Mouse (Mus musculus): ENCODE measurements around the gene Saysd1.
"Not testable (repeated sequence)": the region's sequence is repeated elsewhere in the genome, so short reads cannot be mapped to it uniquely, and the experiment has no call there.

Saysd1 gene

DNA sequence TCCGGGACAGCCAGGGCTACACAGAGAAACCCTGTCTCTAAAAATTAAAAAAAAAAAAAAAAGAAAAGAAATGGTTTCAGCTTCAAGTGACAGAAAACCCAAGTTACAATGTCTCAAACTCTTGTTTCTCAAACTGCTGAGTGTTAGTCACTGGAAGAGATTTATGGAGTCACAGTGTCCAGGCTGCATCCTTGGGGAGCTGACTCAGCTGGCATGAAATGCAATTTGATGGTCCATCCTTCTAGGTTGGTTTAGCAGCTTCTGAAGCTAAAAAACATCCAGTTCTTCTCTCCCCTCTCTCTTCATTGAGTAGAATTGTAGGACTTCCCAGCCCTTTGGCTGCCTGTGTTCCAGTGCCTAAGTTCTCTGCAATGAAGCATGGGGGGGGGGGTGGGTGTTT lies 94.3 kb downstream of the Saysd1 start:
- DNase-seq (ENCODE audit: low read depth in 2 of 2, low spot score in 2 of 2): no peak

DNA sequence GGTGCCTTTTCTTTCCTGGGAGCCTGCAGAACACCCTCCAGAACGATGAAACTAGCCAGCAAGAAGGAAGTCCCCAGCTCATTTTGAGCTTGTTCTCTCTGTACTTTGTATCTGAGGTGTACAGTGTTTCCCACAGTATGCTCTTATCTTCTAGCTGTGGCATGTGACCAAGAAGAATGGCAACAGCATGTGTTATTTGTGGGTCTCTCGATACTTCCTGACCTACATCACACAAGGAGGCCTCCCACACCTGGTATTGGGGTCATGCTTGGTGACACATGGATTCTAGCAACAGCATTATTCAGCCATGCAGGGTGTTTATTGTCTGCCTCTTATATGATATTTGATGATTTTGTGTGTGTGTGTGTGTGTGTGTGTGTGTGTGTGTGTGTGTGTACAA lies 96.5 kb downstream of the Saysd1 start:
- no peak for DNase-seq (ENCODE audit: low read depth in 2 of 2, low spot score in 2 of 2)

DNA sequence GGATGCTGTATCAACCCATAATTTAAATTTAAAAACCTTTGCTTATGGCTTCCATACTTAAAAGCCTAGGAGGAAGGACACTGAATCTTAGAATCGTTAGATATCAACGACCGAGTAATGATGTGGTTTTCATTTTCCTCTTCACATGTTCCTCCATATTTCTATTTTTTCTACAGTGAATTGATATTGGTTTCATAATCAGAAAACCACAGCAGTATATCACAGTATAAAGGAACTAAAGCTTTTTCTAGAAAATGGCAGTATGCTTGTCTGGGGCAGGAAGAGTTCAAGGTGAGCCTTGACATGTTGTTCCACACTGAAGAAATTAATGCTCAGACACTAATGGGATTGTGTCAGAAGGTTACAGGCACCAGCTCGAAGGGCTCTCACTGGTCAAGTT lies 97.4 kb downstream of the Saysd1 start:
- no peak for DNase-seq (ENCODE audit: low read depth in 2 of 2, low spot score in 2 of 2)

DNA sequence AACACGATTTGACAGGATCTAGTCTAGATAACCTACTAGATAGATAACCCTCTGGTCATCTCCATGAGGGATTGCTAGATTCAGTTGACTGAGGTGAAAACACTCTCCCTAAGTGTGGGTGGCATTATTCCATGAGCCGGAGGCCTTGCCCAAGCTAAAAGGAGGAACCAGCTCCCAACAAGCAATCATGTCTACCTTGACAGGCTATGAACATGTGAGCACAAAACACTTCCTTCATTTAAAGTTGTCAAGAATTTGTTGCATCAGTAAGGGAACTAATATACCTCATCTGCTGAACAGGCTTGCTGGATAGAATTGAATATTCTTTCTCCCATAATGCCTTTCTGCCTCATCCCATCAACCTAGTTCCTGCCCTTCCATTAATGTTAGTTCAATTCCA lies 98.5 kb downstream of the Saysd1 start:
- DNase-seq (ENCODE audit: low read depth in 2 of 2, low spot score in 2 of 2): no peak

DNA sequence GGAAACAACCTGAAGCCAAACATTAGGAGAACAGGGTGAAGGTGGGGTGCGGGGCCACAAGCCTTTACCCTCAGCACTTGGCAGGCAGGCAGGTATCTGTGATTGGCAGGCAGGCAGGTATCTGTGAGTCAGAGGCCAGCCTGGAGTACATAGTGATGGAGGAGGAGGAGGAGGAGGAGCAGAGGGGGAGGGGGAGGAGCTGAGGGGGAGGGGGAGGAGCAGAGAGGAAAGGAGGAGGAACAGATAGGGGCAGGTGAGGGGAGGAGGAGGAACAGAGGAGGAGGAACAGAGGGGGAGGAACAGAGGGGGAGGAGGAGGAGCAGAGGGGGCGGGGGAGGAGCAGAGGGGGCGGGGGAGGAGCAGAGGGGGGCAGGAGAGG lies 105.6 kb downstream of the Saysd1 start:
- DNase-seq (ENCODE audit: low read depth in 2 of 2, low spot score in 2 of 2): no peak

DNA sequence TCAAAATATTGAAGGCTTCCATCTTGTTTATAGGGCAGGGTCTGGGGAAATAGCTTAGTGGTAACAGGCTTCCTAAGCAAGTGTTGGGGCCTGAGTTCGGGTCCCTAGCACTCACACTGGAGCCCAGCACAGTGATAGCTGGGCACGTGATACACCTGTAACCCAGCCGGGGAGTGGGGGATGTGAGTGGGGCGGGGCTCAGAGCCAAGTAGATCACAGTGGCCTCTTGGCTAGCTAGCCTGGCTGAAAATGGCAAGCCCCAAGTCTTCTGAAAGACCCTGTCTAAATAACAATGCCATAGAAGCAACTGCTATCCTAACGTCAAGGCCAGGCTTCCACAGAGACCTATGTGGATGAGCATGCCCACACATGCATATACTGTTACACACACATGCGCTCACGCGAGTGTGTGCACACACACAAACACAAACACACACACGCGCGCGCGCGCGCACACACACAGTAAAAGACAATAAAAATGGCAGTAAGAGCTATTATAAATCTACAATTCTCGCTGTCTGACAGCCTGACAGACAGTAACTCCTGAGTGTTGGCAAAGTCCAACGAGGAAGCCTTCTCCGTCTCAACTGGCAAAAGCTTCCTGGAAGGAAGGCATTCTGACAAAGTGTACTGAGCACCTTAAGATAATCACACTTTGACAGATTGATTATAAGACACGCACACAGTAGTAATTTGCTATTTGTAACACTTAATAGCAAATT lies 106.2 kb downstream of the Saysd1 start:
- DNase-seq (ENCODE audit: low read depth in 2 of 2, low spot score in 2 of 2): no peak

DNA sequence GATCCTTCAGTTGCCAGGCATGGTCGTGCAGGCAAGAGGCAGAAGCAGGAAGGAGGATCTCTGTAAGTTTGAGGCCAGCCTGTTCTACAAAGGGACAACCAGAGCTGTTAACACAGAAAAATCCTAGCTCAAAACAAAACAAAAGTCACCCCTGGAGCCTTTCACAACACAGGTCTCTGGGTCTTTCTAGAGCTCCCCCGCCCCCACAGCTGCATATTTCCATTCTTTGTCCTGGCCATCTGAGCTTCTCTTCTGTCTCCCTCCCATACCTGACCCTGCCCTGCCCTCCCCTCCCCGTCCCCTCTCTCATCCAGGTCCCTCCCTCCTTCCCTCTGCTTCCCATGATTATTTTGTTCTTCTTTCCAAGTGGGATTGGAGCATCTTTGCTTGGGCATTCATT lies 108.7 kb downstream of the Saysd1 start:
- no peak for DNase-seq (ENCODE audit: low read depth in 2 of 2, low spot score in 2 of 2)

DNA sequence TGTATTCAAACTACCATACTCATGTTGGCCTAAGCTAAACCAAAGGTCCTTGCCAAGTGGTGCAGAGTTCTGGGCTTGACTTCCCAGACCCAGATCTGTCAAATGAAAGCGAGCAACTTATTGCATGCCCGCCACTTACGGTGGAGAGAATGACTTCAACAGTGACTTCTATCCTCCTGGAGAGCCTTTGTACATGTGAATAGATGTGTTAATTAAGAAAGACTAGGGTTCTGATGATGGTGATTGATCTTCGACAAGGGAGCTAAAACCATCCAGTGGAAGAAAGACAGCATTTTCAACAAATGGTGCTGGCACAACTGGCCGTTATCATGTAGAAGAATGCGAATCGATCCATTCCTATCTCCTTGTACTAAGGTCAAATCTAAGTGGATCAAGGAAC lies 110.9 kb downstream of the Saysd1 start:
- not testable (repeated sequence) for DNase-seq (ENCODE audit: low read depth in 2 of 2, low spot score in 2 of 2)
